Mouse (Mus musculus): ENCODE measurements around the gene Lhfpl2.

DNA sequence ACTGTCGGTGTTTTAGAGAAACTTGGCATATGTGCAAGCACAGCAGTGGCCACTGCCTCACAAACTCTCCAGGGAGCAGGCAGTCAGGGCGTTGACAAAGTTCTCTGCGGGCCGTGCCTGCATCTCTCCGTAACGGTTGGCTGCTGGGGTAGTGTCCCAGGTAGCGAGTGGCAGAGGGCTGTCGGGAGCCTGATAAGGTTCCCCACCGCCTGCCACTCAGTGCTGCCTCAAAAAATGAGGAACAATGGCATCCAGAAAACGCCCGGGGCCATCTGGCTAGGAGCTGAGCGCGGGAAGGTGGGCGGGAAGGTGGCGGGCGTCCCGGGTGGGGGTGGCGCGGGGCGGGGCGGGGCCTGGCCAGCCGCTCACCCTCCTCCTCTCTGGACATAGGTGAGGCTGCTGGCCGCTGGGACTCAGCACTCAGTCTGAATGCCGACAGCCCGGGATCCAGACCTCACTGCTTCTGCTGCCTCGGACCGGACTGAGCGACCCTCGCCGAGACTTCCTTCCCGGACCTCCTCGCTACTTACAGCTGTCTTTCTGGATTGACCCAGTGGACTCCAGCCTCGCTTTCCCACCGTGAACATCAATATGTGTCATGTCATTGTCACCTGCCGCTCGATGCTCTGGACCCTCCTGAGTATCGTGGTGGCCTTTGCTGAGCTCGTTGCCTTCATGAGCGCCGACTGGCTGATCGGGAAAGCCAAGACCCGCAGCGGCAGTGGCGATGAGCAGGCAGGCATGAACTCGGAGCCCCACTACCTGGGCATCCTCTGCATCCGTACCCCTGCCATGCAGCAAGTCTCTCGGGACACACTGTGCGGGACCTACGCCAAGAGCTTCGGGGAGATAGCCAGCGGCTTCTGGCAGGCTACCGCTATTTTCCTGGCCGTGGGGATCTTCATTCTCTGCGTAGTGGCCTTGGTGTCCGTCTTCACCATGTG, 116.3 kb downstream of the Lhfpl2 start:
- no peak for TF ChIP-seq CTCF (IDR thresholded peaks at IDR 0.05; ENCODE audit: insufficient read depth, low read depth, low read length)
- TF ChIP-seq POLR2A (IDR thresholded peaks at IDR 0.05; ENCODE audit: insufficient read depth, low read depth, low read length): no peak
